Mouse (Mus musculus) C2C12 (cell line): ENCODE data around the gene Wscd1.

Experiments used
- CTCF ChIP-seq: IDR thresholded peaks from one replicate; pipeline ENCODE4 v1.5.1; 2011; ENCODE audit not compliant: control insufficient read depth, insufficient read depth, insufficient read length
- MAX ChIP-seq: IDR thresholded peaks from one replicate; pipeline ENCODE4 v1.6.1; 2011; ENCODE audit warnings: mild to moderate bottlenecking, control low read depth

DNA sequence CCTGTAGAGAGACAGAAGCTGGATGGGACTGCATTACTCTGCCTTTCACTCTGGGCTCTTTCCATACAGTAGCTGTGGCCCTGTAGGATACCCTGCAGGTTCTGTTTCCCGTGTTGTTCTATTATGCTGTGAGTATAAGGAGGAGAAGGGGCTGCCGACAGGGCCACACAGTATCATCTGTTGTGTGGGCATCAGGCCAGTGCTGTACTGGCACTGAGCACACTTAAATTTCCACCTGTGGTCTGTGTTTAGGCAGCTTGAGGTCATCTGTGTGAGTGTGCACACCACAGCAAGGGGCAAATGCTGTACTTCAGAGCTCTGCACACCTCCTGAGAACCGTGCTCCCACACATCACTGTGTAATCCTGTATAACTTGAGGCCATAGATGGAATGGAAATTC, 18.0 kb downstream of the Wscd1 start:
- TF ChIP-seq CTCF (no peak), MAX (no peak)
